Mouse (Mus musculus) yolk sac, embryonic 10.5 days (tissue): ENCODE results near the gene Epn3.

Source experiments
- DNase-seq: peaks from one replicate; pipeline ENCODE4 v3.0.0-alpha.2; 2017; ENCODE audit warnings: low spot score

Epn3 gene

DNA sequence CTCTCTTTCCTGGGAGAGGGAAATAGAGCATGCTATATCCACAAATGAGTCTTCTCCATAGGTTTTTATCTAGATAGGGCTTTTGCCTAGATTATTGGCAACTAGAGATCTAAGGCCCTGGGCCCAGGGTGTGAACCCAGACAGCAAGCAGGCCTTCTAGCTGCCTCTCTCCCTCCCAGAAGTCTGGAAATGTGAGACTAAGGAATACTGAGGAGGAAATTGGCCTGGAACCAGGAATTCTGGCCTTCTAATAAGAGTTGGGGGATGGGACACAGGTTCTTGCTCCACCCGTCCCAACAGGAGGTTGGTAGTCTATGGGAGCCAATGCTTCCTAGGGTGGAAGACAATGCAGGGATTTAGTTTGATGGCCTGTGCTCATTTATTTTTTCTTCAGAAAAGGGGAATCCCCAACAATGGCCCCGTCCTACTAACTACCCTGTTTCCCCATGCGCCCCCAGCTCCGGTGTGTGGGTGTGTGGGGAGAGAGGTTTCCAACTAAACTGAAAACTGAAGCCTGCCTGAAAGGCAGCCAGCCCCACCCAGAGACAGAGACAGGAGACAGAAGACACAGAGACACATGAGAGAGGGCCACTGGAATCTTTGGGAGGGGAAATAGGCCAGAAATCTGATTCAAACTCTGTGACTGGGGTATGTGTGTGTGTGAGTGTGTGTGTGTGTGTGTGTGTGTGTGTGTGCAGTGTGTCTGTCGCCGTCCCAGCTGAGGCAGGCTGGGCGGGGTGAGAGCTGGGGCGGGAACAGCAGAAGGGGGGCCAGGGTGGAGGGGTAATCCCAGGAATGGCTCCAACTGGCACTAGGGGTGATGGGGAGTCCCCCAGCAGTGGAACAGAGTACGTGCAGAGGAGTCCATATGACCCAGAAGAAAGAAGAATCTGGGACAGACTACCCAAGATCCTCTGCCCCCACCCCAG, 30.4 kb downstream of the Epn3 start:
- DNase-seq: no peak

DNA sequence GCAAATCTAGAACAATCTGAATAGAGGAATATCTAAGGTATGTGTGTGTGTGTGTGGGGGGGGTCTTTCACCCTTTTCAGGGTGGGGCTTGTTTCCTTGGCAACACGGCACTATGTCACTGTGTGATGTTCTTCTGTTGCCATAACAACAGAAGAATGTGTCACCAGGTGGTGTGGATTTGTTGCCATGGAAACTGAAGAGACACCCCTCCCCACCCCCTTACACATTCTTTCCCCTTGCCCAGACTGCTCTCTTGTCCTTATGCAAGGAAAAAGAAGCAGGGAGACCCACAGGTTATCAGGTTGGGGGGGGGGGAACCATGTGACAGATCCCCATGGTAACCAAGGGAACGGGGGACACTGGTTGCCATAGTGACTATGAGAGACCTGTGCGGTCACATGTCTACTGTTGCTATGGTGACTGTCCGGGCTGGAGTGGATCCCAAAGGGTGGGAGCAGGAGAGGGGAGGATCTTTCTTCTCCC, 31.2 kb downstream of the Epn3 start:
- DNase-seq: no peak

DNA sequence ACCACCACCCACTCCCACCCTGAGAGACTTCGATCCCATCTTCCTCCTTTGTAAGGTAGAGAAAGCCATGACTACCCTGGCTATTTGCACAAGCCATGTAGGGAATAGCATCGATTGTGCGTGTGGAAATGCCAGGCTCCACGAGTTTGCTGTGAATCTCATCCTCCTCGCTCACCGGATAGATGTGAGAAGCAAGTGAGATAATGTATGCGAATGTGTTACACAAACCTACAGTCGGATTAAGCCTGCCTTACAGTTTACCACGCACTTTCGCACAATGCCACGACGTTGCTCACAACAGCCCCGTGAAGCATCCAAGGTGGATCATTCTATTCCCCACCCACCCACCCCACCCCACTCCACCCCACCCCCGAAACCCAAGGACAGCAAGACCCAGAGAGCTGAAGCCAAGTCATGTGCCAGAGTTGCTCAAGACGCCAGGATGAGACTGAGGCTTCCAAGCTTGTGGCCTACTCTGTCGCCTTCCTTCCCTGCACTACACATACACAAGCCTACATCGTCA, 33.4 kb downstream of the Epn3 start:
- no peak for DNase-seq

- DNase-seq: peak; percentile 52
Measured at GRCm38 (mm10) chr11:94464170-94464569, 35.6 kb downstream of the Epn3 start.

- DNase-seq: no peak
Measured at GRCm38 (mm10) chr11:94461856-94462255, 37.9 kb downstream of the Epn3 start.

GRCm38 (mm10) chr11:94457001-94457400, 42.8 kb downstream of the Epn3 start:
- no peak for DNase-seq

GRCm38 (mm10) chr11:94456347-94456746, 43.4 kb downstream of the Epn3 start:
- no peak for DNase-seq

- no peak for DNase-seq
Measured at GRCm38 (mm10) chr11:94455161-94455820, 44.5 kb downstream of the Epn3 start.

- DNase-seq: no peak
Measured at GRCm38 (mm10) chr11:94454756-94455155, 45.0 kb downstream of the Epn3 start.

DNA sequence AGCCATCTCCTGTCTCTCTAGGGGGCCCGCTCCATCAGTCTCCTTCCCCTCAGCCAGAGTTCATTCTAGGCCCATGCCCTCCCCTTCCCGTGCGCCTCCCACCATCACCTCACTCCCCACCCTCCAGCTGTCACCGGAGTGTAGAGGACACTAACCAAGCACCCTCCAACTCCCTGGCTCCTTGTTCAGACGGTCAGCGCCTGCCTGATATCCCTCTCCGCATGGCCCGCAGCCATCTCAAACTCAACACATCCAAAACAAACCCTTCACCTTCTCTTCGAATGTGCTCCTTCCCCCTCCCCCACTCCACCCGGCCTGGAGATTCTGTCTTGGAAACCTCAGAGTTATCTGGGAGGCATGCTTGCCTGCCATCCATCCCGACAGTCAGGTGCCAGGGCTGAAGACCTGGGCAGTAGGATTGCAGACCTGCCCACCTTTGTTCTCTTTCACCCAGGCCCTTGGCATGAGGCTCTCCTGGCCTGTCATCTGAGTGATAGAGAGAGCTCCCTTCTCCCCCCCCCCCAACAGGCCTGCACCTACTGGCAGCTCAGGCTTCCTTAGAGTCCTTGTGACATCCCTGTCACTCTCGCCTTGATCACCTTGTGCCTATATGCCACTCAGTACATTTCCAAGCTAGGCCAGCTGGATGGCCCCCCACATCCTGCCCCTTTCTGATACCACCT, 48.5 kb downstream of the Epn3 start:
- no peak for DNase-seq

DNA sequence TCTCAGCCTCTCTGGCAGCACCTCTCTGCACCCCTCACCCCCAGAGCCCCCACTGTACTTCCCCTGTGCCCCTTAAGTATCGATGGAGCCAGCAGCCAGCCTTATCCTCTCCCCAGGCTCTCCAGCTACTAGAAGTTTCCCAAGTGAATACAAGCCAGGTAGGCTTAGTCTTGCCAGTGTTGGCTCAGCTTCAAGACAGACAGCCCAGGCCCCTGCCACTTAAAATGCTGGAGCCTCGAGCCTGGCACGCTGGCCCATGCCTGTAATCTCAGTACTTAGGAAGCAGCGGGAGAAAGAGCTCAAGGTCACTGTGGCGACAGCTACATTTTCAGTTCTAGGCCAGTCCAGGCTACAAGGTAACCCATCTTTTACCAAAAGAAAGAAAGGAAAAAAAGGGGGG, 49.9 kb downstream of the Epn3 start:
- DNase-seq: no peak

- no peak for DNase-seq
Measured at GRCm38 (mm10) chr11:94449239-94449638, 50.5 kb downstream of the Epn3 start.

DNA sequence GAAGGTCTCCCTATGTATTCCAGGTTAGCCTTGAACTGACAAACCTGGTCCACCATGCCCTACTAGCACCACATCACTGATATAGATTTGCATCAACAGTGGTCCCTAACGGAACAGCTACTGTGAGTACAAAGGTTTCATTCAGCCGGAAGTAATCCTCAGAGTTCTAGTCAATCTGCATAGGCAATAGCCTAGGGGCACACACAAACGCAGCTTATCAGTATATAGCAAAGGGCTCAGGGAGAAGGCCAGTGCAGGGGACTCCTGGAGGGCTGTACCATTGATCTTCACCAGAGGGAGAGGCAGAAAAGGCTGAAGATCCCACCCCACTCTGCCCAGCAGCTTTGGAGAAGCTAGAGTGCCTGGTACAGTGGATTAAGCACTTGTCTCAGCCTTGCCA, 52.8 kb downstream of the Epn3 start:
- DNase-seq: no peak

GRCm38 (mm10) chr11:94445300-94445699, 54.5 kb downstream of the Epn3 start:
- no peak for DNase-seq

GRCm38 (mm10) chr11:94444829-94445228, 54.9 kb downstream of the Epn3 start:
- DNase-seq: no peak

DNA sequence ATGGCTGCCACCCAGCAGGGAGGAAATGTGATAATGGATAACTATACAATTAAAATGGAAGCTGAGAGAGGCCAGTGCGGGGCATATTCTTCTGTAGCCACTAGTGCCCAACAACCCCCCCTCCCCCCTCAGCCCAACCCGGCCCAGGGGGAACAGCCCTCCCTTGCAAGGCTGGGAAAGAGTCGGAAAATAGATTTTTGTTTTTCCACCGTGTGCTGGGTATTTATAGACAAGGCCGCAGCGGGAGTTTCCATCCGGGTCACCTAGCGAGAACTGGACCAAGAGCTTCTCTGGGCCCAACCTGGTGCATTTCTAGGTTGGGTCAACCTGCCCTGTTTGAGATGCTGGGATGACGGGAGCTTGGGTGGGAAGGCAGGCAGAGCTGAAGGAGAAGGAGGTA, 58.0 kb downstream of the Epn3 start:
- no peak for DNase-seq

DNA sequence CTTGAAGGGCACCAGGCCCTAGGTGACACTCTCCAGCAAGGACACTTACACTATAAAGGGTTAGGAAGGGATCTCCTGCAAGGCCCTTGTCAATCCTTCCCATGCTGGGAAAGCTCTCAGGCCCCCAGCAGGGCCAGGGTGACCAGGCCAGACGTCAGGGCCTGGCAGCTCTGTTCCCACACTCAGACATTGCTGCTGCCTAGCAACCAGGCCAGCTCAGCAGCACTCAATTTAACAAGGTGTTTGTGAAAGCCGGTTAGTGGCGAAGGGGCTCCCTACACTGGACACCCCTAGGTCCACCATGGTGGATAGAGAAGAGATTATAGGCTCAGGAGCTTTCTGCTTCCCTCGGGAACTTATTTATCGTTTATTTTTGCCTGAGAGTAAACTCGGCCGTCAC, 58.7 kb downstream of the Epn3 start:
- DNase-seq: no peak

GRCm38 (mm10) chr11:94440421-94440820, 59.4 kb downstream of the Epn3 start:
- no peak for DNase-seq
